Mouse (Mus musculus): ENCODE measurements at regions not wholly inside any gene's neighbourhood (a gene's known extent, or its start where the extent isn't known, plus 50 kb on each side); places are given as distances from the start of the nearest gene placed in this dataset.

DNA sequence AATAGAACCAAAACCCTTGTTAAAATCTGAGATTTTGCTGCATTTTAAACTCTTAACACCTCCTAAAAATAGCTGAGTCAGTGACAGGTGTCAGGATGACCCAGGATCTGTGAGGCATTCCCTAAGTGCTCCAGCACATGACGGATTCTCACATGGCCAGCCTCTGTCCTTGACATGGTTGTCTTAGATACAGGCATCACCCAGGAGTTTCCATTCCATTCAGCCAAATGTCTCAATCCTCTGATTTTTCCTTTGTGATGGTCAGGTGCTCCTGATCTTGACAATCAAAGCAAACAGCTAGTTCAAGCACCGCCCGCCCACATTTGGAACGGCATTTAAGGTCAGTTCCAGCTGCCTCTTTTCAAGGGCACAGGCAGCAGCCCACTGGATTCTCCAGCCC is 804.2 kb upstream of the Tbl1xr1 start:
- peak in 2 of 3 experiments; percentile 6 to 46 for TF ChIP-seq MYOG (IDR thresholded peaks at IDR 0.05; ENCODE audit: control insufficient read depth in 1 of 3, insufficient read depth in 1 of 3, insufficient read length in 2 of 3, low read depth in 2 of 3)
- no peak for TF ChIP-seq POLR2A (IDR thresholded peaks at IDR 0.05; ENCODE audit: insufficient read length, low read depth)
- TF ChIP-seq TCF12 (IDR thresholded peaks at IDR 0.05; ENCODE audit: insufficient read depth, poor library complexity, severe bottlenecking), result no peak
- no peak for TF ChIP-seq POLR2AphosphoS2 (IDR thresholded peaks at IDR 0.05; ENCODE audit: insufficient read length, low read depth)
- no peak for TF ChIP-seq E2F4 (IDR thresholded peaks at IDR 0.05; ENCODE audit: insufficient read depth)
- TF ChIP-seq MAX (IDR thresholded peaks at IDR 0.05; ENCODE audit: low read depth), result no peak
- TF ChIP-seq USF1 (IDR thresholded peaks at IDR 0.05; ENCODE audit: low read depth), result no peak
- TF ChIP-seq MYOD1 (IDR thresholded peaks at IDR 0.05; ENCODE audit: control insufficient read depth in 1 of 3, insufficient read length in 2 of 3, low read depth in 2 of 3), result peak; percentile 3 to 63 (median 8)
- no peak for TF ChIP-seq SRF (IDR thresholded peaks at IDR 0.05; ENCODE audit: control insufficient read depth, insufficient read length, low read depth)
- no peak for TF ChIP-seq REST (IDR thresholded peaks at IDR 0.05; ENCODE audit: insufficient read depth, insufficient read length)
- no peak for TF ChIP-seq CEBPB (IDR thresholded peaks at IDR 0.05; ENCODE audit: insufficient read depth, poor library complexity, severe bottlenecking)
